Mouse (Mus musculus) limb, embryonic 14.5 days (tissue): Measurements from ENCODE around the gene Dab2ip. TPM values are rescaled to one million over a fixed set of nuclear protein-coding genes. Genes with fewer than 3 reads are reported as not detected.

Source experiments
- ATAC-seq: fragments of 200-750 bp; cut with Nextera tagmentation; 2 replicates; pipeline ENCODE4 v1.8.0; 2017; ENCODE audit warnings: low read depth, moderate number of reproducible peaks, moderate TSS enrichment; ENCODE audit not compliant: low FRiP score
- DNase-seq: peaks from one replicate; pipeline ENCODE4 v3.0.0-alpha.2; 2015; ENCODE audit warnings: low spot score
- H3K27ac ChIP-seq: fragments of 300-500 bp; sonication (generic); replicated peaks from 2 replicates; pipeline ENCODE4 v1.5.1; 2014; ENCODE audit warnings: low read depth, mild to moderate bottlenecking, low read length, moderate library complexity, mixed read lengths
- H3K27me3 ChIP-seq: fragments of 300-500 bp; sonication (generic); 2 replicates; pipeline ENCODE4 v1.6.1; 2014; ENCODE audit warnings: low read length, mixed read lengths; ENCODE audit not compliant: control insufficient read depth, insufficient read depth
- H3K36me3 ChIP-seq: fragments of 300-500 bp; sonication (generic); 2 replicates; pipeline ENCODE4 v1.6.1; 2014; ENCODE audit warnings: mild to moderate bottlenecking, low read length, moderate library complexity, mixed read lengths; ENCODE audit not compliant: control insufficient read depth, insufficient read depth
- H3K4me1 ChIP-seq: fragments of 300-500 bp; sonication (generic); 2 replicates; pipeline ENCODE4 v1.6.1; 2014; ENCODE audit warnings: antibody characterized with exemption, low read length, mixed read lengths; ENCODE audit not compliant: control insufficient read depth, insufficient read depth
- H3K4me2 ChIP-seq: fragments of 300-500 bp; sonication (generic); replicated peaks from 2 replicates; pipeline ENCODE4 v1.6.1; 2014; ENCODE audit warnings: low read depth, mild to moderate bottlenecking, low read length, moderate library complexity; ENCODE audit not compliant: severe bottlenecking
- H3K4me3 ChIP-seq: fragments of 300-500 bp; sonication (generic); replicated peaks from 2 replicates; pipeline ENCODE4 v1.5.1; 2014; ENCODE audit warnings: low read length
- H3K9ac ChIP-seq: fragments of 300-500 bp; sonication (generic); 2 replicates; pipeline ENCODE4 v1.6.1; 2014; ENCODE audit warnings: mild to moderate bottlenecking, low read depth, low read length, moderate library complexity; ENCODE audit not compliant: severe bottlenecking
- H3K9me3 ChIP-seq: fragments of 300-500 bp; sonication (generic); 2 replicates; pipeline ENCODE4 v1.6.1; 2016; ENCODE audit warnings: low read length; ENCODE audit not compliant: control insufficient read depth
- POLR2A ChIP-seq: fragments of 200-500 bp; IDR thresholded peaks from 2 replicates; pipeline ENCODE4 v1.8.0; 2012; ENCODE audit warnings: inconsistent platforms, mild to moderate bottlenecking, moderate library complexity, borderline replicate concordance; ENCODE audit not compliant: insufficient read depth, insufficient read length; ENCODE audit errors: extremely low read depth
- WGBS: fragments of 180-500 bp; shearing (Covaris S2); extraction: QIAGEN DNeasy Blood & Tissue Kit; methylation state at CpG from one replicate; pipeline ENCODE4 v1.1.7; 2014; 5-methylcytosine and 5-hydroxymethylcytosine counted together
- polyA plus RNA-seq, 2 experiments: library from polyadenylated mRNA; depleted of rRNA in 1 of 2; stranded (reverse) in 1 of 2; unstranded in 1 of 2; fragments of >200 nt; fragmentation: Nextera tagmentation in 1 of 2; extraction: Ambion mirVana in 1 of 2; gene quantifications; 2 replicates each; pipeline versions ENCODE4 v1.2.1 to v1.2.3; 2012 to 2014

Gene Dab2ip
- polyA plus RNA-seq, 2 experiments = 62.2 to 69.8 TPM

- Histone ChIP-seq H3K9ac (no peak overlapping the region), H3K27me3 (no peaks in the 10 kb centered on the region), H3K36me3 (no peaks in the 10 kb centered on the region), H3K4me3 (no peak overlapping the region), H3K9me3 (peaks cover 4% of the 10 kb centered on the region; the same call in 1 of the 2 replicates), H3K4me1 (no peaks in the 10 kb centered on the region), H3K4me2 (no peak overlapping the region), H3K27ac (no peak overlapping the region)
- ATAC-seq (no peak), DNase-seq (no peak)
- WGBS = 94% methylated on average over 4 of the region's 4 CpGs
- no peak for TF ChIP-seq POLR2A
Measured at GRCm38 (mm10) chr2:35567694-35568149, 9.7 kb downstream of the Dab2ip start.

GRCm38 (mm10) chr2:35570743-35571142, 12.7 kb downstream of the Dab2ip start:
- Histone ChIP-seq H3K4me3 (no peak overlapping the region), H3K9me3 (peaks cover 4% of the 10 kb centered on the region; the same call in 1 of the 2 replicates), H3K4me2 (no peak overlapping the region), H3K27me3 (no peaks in the 10 kb centered on the region), H3K27ac (no peak overlapping the region), H3K36me3 (no peaks in the 10 kb centered on the region), H3K4me1 (no peaks in the 10 kb centered on the region), H3K9ac (no peak overlapping the region)
- ATAC-seq = no peak
- TF ChIP-seq POLR2A = no peak
- 75% methylated on average over 4 of the region's 4 CpGs for WGBS
- no peak for DNase-seq

- DNase-seq (no peak), ATAC-seq (no peak)
- Histone ChIP-seq H3K27ac (no peak overlapping the region), H3K9me3 (peaks cover 4% of the 10 kb centered on the region; the same call in 1 of the 2 replicates), H3K4me3 (no peak overlapping the region), H3K36me3 (no peaks in the 10 kb centered on the region), H3K4me2 (no peak overlapping the region), H3K4me1 (no peaks in the 10 kb centered on the region), H3K9ac (no peak overlapping the region), H3K27me3 (no peaks in the 10 kb centered on the region)
- no peak for TF ChIP-seq POLR2A
- WGBS = 79% methylated on average over 1 of the region's 1 CpGs
Measured at GRCm38 (mm10) chr2:35574643-35575042, 16.6 kb downstream of the Dab2ip start.

GRCm38 (mm10) chr2:35576675-35577074, 18.6 kb downstream of the Dab2ip start:
- Histone ChIP-seq H3K4me2 (no peak overlapping the region), H3K27ac (no peak overlapping the region), H3K9me3 (no peaks in the 10 kb centered on the region), H3K36me3 (no peaks in the 10 kb centered on the region), H3K27me3 (peaks cover 4% of the 10 kb centered on the region; the same call in 1 of the 2 replicates), H3K9ac (no peak overlapping the region), H3K4me3 (no peak overlapping the region), H3K4me1 (peaks cover 5% of the 10 kb centered on the region; the same call in 1 of the 2 replicates)
- ATAC-seq = no peak
- WGBS = 86% methylated on average over 3 of the region's 3 CpGs
- TF ChIP-seq POLR2A = no peak
- no peak for DNase-seq

- ATAC-seq (no peak), DNase-seq (no peak)
- H3K27me3 ChIP-seq = peaks cover 27% of the 10 kb centered on the region; the same call in 1 of the 2 replicates
- no peak overlapping the region for H3K4me3 ChIP-seq
- no peak overlapping the region for H3K27ac ChIP-seq
- no peak overlapping the region for H3K9ac ChIP-seq
- H3K36me3 ChIP-seq = no peaks in the 10 kb centered on the region
- no peak overlapping the region for H3K4me2 ChIP-seq
- WGBS = 63% methylated on average over 4 of the region's 4 CpGs
- no peaks in the 10 kb centered on the region for H3K9me3 ChIP-seq
- TF ChIP-seq POLR2A = no peak
- H3K4me1 ChIP-seq = peaks cover 22% of the 10 kb centered on the region
Measured at GRCm38 (mm10) chr2:35580111-35580510, 22.0 kb downstream of the Dab2ip start.
